Mouse (Mus musculus) limb, embryonic 10.5 days (tissue): ENCODE measurements around the gene Lama2. TPM values are rescaled to one million over a fixed set of nuclear protein-coding genes. Genes with fewer than 3 reads are reported as not detected.

Experiments used
- DNase-seq: peaks from one replicate; pipeline ENCODE4 v3.0.0-alpha.2; 2017; ENCODE audit warnings: low spot score
- H3K27ac ChIP-seq: fragments of 300-500 bp; sonication (generic); 2 replicates; pipeline ENCODE4 v1.5.1; 2016; ENCODE audit warnings: mild to moderate bottlenecking
- H3K27me3 ChIP-seq: fragments of 300-500 bp; sonication (generic); 2 replicates; pipeline ENCODE4 v1.6.1; 2016; ENCODE audit warnings: low read depth, mild to moderate bottlenecking; ENCODE audit not compliant: poor library complexity, severe bottlenecking
- H3K36me3 ChIP-seq: fragments of 300-500 bp; sonication (generic); 2 replicates; pipeline ENCODE4 v1.6.1; 2016; ENCODE audit warnings: mild to moderate bottlenecking, moderate library complexity
- H3K4me1 ChIP-seq: fragments of 300-500 bp; sonication (generic); 2 replicates; pipeline ENCODE4 v1.6.1; 2016
- H3K4me3 ChIP-seq: fragments of 300-500 bp; sonication (generic); 2 replicates; pipeline ENCODE4 v1.5.1; 2016; ENCODE audit warnings: mild to moderate bottlenecking, moderate library complexity
- H3K9me3 ChIP-seq: fragments of 300-500 bp; sonication (generic); replicated peaks from 2 replicates; pipeline ENCODE4 v1.6.1; 2016; ENCODE audit warnings: mild to moderate bottlenecking
- WGBS: fragments of 180-500 bp; shearing (Covaris S2); methylation state at CpG from one replicate; pipeline ENCODE4 v1.1.7; 2016; 5-methylcytosine and 5-hydroxymethylcytosine counted together
- polyA plus RNA-seq: library from polyadenylated mRNA; unstranded; fragments of >200 nt; fragmentation: Nextera tagmentation; extraction: Ambion mirVana; gene quantifications from 2 replicates; pipeline ENCODE4 v1.2.1, GENCODE M21; 2016

Gene Lama2
- polyA plus RNA-seq, 1 experiment from 2014 or later: 9.2 TPM

- no peak for DNase-seq
- Histone ChIP-seq H3K9me3 (no peaks in the 10 kb centered on the region), H3K27me3 (no peaks in the 10 kb centered on the region), H3K4me1 (no peaks in the 10 kb centered on the region), H3K4me3 (no peak overlapping the region), H3K36me3 (no peaks in the 10 kb centered on the region), H3K27ac (no peak overlapping the region)
- WGBS: 88% methylated on average over 5 of the region's 5 CpGs
Measured at GRCm38 (mm10) chr10:27123763-27124162, 495.8 kb downstream of the Lama2 start.

- Histone ChIP-seq H3K9me3 (no peaks in the 10 kb centered on the region), H3K4me3 (no peak overlapping the region), H3K27me3 (no peaks in the 10 kb centered on the region), H3K36me3 (no peaks in the 10 kb centered on the region), H3K27ac (no peak overlapping the region), H3K4me1 (no peaks in the 10 kb centered on the region)
- 94% methylated on average over 3 of the region's 3 CpGs for WGBS
- no peak for DNase-seq
Measured at GRCm38 (mm10) chr10:27117815-27118214, 501.7 kb downstream of the Lama2 start.

GRCm38 (mm10) chr10:27116938-27117647 is 502.5 kb downstream of the Lama2 start:
- Histone ChIP-seq H3K4me3 (no peak overlapping the region), H3K27ac (no peak overlapping the region), H3K36me3 (no peaks in the 10 kb centered on the region), H3K27me3 (no peaks in the 10 kb centered on the region), H3K4me1 (no peaks in the 10 kb centered on the region), H3K9me3 (no peaks in the 10 kb centered on the region)
- 97% methylated on average over 2 of the region's 2 CpGs for WGBS
- no peak for DNase-seq

GRCm38 (mm10) chr10:27114131-27114530 is 505.4 kb downstream of the Lama2 start:
- H3K27me3 ChIP-seq: no peaks in the 10 kb centered on the region
- no peaks in the 10 kb centered on the region for H3K36me3 ChIP-seq
- no peak overlapping the region for H3K27ac ChIP-seq
- H3K4me1 ChIP-seq: no peaks in the 10 kb centered on the region
- H3K9me3 ChIP-seq: no peaks in the 10 kb centered on the region
- WGBS: 93% methylated on average over 3 of the region's 3 CpGs
- no peak for DNase-seq
- H3K4me3 ChIP-seq: no peak overlapping the region

GRCm38 (mm10) chr10:27103811-27104210 is 515.7 kb downstream of the Lama2 start:
- WGBS: 85% methylated on average over 5 of the region's 5 CpGs
- no peaks in the 10 kb centered on the region for H3K27me3 ChIP-seq
- no peak overlapping the region for H3K27ac ChIP-seq
- no peaks in the 10 kb centered on the region for H3K4me1 ChIP-seq
- no peak for DNase-seq
- H3K36me3 ChIP-seq: no peaks in the 10 kb centered on the region
- H3K4me3 ChIP-seq: no peak overlapping the region
- H3K9me3 ChIP-seq: no peaks in the 10 kb centered on the region

GRCm38 (mm10) chr10:27101800-27102353 is 517.7 kb downstream of the Lama2 start:
- no peak for DNase-seq
- Histone ChIP-seq H3K4me1 (no peaks in the 10 kb centered on the region), H3K27me3 (no peaks in the 10 kb centered on the region), H3K27ac (no peak overlapping the region), H3K4me3 (no peak overlapping the region), H3K36me3 (no peaks in the 10 kb centered on the region), H3K9me3 (no peaks in the 10 kb centered on the region)
- WGBS: 88% methylated on average over 3 of the region's 3 CpGs

- no peaks in the 10 kb centered on the region for H3K27me3 ChIP-seq
- H3K36me3 ChIP-seq: no peaks in the 10 kb centered on the region
- 94% methylated on average over 2 of the region's 2 CpGs for WGBS
- no peak overlapping the region for H3K27ac ChIP-seq
- H3K4me3 ChIP-seq: no peak overlapping the region
- DNase-seq: no peak
- no peaks in the 10 kb centered on the region for H3K9me3 ChIP-seq
- H3K4me1 ChIP-seq: no peaks in the 10 kb centered on the region
Measured at GRCm38 (mm10) chr10:27077113-27077512, 542.4 kb downstream of the Lama2 start.

GRCm38 (mm10) chr10:27068794-27069435 is 550.6 kb downstream of the Lama2 start:
- WGBS: 87% methylated on average over 2 of the region's 2 CpGs

GRCm38 (mm10) chr10:27063671-27064070 is 555.9 kb downstream of the Lama2 start:
- DNase-seq: peak; percentile 45
- Histone ChIP-seq H3K36me3 (no peaks in the 10 kb centered on the region), H3K27me3 (no peaks in the 10 kb centered on the region), H3K27ac (peak overlapping the region; percentile 74), H3K4me3 (no peak overlapping the region), H3K9me3 (no peaks in the 10 kb centered on the region), H3K4me1 (peaks cover 12% of the 10 kb centered on the region)
- WGBS: 38% methylated on average over 4 of the region's 4 CpGs

More at GRCm38 (mm10) chr10:27068794-27069435, 550.6 kb downstream of the Lama2 start:
- Histone ChIP-seq H3K4me3 (no peak overlapping the region), H3K27me3 (no peaks in the 10 kb centered on the region), H3K36me3 (no peaks in the 10 kb centered on the region), H3K27ac (no peak overlapping the region), H3K4me1 (peaks cover 2% of the 10 kb centered on the region), H3K9me3 (no peaks in the 10 kb centered on the region)
- DNase-seq: no peak

- H3K27ac ChIP-seq: no peak overlapping the region
- H3K27me3 ChIP-seq: no peaks in the 10 kb centered on the region
- H3K4me3 ChIP-seq: no peak overlapping the region
- no peaks in the 10 kb centered on the region for H3K9me3 ChIP-seq
- no peak for DNase-seq
- 85% methylated on average over 4 of the region's 4 CpGs for WGBS
- H3K4me1 ChIP-seq: no peaks in the 10 kb centered on the region
- no peaks in the 10 kb centered on the region for H3K36me3 ChIP-seq
Measured at GRCm38 (mm10) chr10:27054488-27054887, 565.1 kb downstream of the Lama2 start.

- H3K4me3 ChIP-seq: no peak overlapping the region
- no peaks in the 10 kb centered on the region for H3K36me3 ChIP-seq
- H3K27me3 ChIP-seq: no peaks in the 10 kb centered on the region
- 85% methylated on average over 2 of the region's 2 CpGs for WGBS
- H3K4me1 ChIP-seq: no peaks in the 10 kb centered on the region
- H3K27ac ChIP-seq: no peak overlapping the region
- no peaks in the 10 kb centered on the region for H3K9me3 ChIP-seq
- DNase-seq: no peak
Measured at GRCm38 (mm10) chr10:27047196-27047595, 572.4 kb downstream of the Lama2 start.

- Histone ChIP-seq H3K4me1 (no peaks in the 10 kb centered on the region), H3K36me3 (no peaks in the 10 kb centered on the region), H3K27me3 (no peaks in the 10 kb centered on the region), H3K4me3 (no peak overlapping the region), H3K27ac (no peak overlapping the region), H3K9me3 (no peaks in the 10 kb centered on the region)
- no peak for DNase-seq
- 69% methylated on average over 1 of the region's 1 CpGs for WGBS
Measured at GRCm38 (mm10) chr10:27041812-27042211, 577.7 kb downstream of the Lama2 start.

GRCm38 (mm10) chr10:27022707-27023106 is 596.9 kb downstream of the Lama2 start:
- H3K4me1 ChIP-seq: no peaks in the 10 kb centered on the region
- H3K4me3 ChIP-seq: no peak overlapping the region
- no peaks in the 10 kb centered on the region for H3K27me3 ChIP-seq
- no peak overlapping the region for H3K27ac ChIP-seq
- H3K36me3 ChIP-seq: no peaks in the 10 kb centered on the region
- WGBS: 65% methylated on average over 1 of the region's 1 CpGs
- DNase-seq: no peak
- H3K9me3 ChIP-seq: no peaks in the 10 kb centered on the region
